Mouse (Mus musculus): Measurements from ENCODE around the gene Gpr157.

Gene Gpr157

GRCm38 (mm10) chr4:150072416-150073101 is 14.6 kb upstream of the Gpr157 start:
- no peak for DNase-seq

- peak; percentile 64 for DNase-seq
These were observed 14.1 kb upstream of the Gpr157 start for GRCm38 (mm10) chr4:150073102-150073473.

- no peak for DNase-seq
These were observed 11.8 kb upstream of the Gpr157 start for GRCm38 (mm10) chr4:150075350-150075749.

- DNase-seq, result no peak
These were observed 11.0 kb upstream of the Gpr157 start for GRCm38 (mm10) chr4:150076147-150076546.

- DNase-seq, result no peak
These were observed 8.5 kb upstream of the Gpr157 start for GRCm38 (mm10) chr4:150078646-150079045.

GRCm38 (mm10) chr4:150079244-150079643 is 7.9 kb upstream of the Gpr157 start:
- DNase-seq, result no peak

- DNase-seq, result peak; percentile 41
These were observed 6.7 kb upstream of the Gpr157 start for GRCm38 (mm10) chr4:150080330-150080967.

GRCm38 (mm10) chr4:150085366-150085765 is 1.8 kb upstream of the Gpr157 start:
- no peak for DNase-seq

GRCm38 (mm10) chr4:150086841-150087160 is 364 bp upstream of the Gpr157 start:
- DNase-seq, result no peak

GRCm38 (mm10) chr4:150087890-150088530 is 845 bp downstream of the Gpr157 start:
- no peak for DNase-seq

GRCm38 (mm10) chr4:150089121-150089520 is 2.0 kb downstream of the Gpr157 start:
- DNase-seq, result peak; percentile 23

GRCm38 (mm10) chr4:150091887-150092582 is 4.9 kb downstream of the Gpr157 start:
- peak; percentile 33 for DNase-seq

- DNase-seq, result no peak
These were observed 5.4 kb downstream of the Gpr157 start for GRCm38 (mm10) chr4:150092583-150092902.

GRCm38 (mm10) chr4:150093560-150094462 is 6.6 kb downstream of the Gpr157 start:
- no peak for DNase-seq

- no peak for DNase-seq
These were observed 7.3 kb downstream of the Gpr157 start for GRCm38 (mm10) chr4:150094463-150094789.

- no peak for DNase-seq
These were observed 9.1 kb downstream of the Gpr157 start for GRCm38 (mm10) chr4:150096309-150096708.

- no peak for DNase-seq
These were observed 10.7 kb downstream of the Gpr157 start for GRCm38 (mm10) chr4:150097847-150098246.

- peak; percentile 84 for DNase-seq
These were observed 11.7 kb downstream of the Gpr157 start for GRCm38 (mm10) chr4:150098880-150099279.

GRCm38 (mm10) chr4:150102822-150103221 is 15.7 kb downstream of the Gpr157 start:
- DNase-seq, result no peak

- no peak for DNase-seq
These were observed 18.5 kb downstream of the Gpr157 start for GRCm38 (mm10) chr4:150105671-150106070.

- DNase-seq, result no peak
These were observed 19.5 kb downstream of the Gpr157 start for GRCm38 (mm10) chr4:150106637-150107036.

- no peak for DNase-seq
These were observed 22.5 kb downstream of the Gpr157 start for GRCm38 (mm10) chr4:150109636-150110035.

GRCm38 (mm10) chr4:150110373-150110772 is 23.2 kb downstream of the Gpr157 start:
- DNase-seq, result no peak

All from kidney, postnatal 14 days (tissue).